Mouse (Mus musculus): Measurements from ENCODE around the gene Zscan25. TPM values are rescaled to one million over a fixed set of nuclear protein-coding genes. Genes with fewer than 3 reads are reported as not detected.
"Not testable (repeated sequence)": the region's sequence is repeated elsewhere in the genome, so short reads cannot be mapped to it uniquely, and the experiment has no call there.

The Zscan25 gene
- 0.51 and 0.64 TPM in 2 replicates for polyA plus RNA-seq (2015; fragmentation: Nextera tagmentation; extraction: Ambion mirVana)

DNA sequence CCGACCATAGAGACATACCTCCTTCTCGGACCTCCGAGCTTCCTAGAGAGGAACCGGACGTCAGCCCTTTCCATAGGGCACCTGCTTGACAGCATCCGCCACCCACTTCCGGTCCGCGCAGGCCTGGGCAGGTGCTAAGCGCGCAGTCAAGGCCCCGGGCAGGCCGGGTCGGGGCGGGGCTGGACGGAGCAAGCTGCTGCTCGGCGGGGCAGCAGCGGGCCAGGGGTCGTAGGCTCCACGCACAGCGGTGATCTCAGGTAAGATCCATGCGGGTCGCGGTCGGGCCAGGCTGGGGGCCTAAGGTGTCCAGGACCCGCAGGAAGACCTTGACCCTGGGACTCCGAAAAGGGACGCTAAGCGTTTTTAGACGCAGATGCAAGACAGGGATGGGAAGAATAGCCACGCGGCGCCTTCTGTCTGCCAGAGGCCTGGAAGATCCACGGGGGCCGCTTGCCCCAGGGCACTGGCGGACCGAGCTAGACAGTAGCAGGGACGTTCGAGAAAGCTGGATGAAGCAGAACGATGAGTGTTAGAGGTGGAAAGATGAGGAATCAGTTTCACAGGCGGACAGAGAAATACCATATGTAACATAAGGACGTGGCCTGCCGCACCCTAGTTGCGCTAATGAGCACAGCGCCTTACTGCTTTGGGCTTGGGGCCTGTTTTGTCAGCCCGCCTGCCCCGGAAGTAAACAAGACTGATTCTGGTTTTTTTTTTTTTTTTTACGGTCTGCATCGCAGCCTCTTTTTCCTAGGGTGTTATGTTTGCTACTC is at the start of gene Zscan25:
Gene Zscan25 (plus strand): TSS at position 130 of the 773 bp plus-strand sequence.
- ATAC-seq (replicated peaks; ENCODE audit: extremely low read depth, insufficient read depth, low FRiP score) = peak; percentile 99
- Histone ChIP-seq H3K27me3 (ENCODE audit: control insufficient read depth, insufficient read depth, low read length) (no peaks in the 10 kb centered on the region), H3K36me3 (ENCODE audit: control insufficient read depth, insufficient read depth) (peaks cover 25% of the 10 kb centered on the region), H3K27ac (ENCODE audit: low read length) (peak within 1 kb of the TSS; percentile 93), H3K4me2 (ENCODE audit: low read depth, low read length) (peak within 1 kb of the TSS; percentile 94), H3K4me3 (ENCODE audit: low read length) (peak within 1 kb of the TSS; percentile 97), H3K9ac (ENCODE audit: low read length) (peak within 1 kb of the TSS; percentile 97), H3K9me3 (replicated peaks; ENCODE audit: control insufficient read depth, low read length) (no peaks in the 10 kb centered on the region), H3K4me1 (ENCODE audit: control insufficient read depth, insufficient read depth, low read length) (peaks cover 9% of the 10 kb centered on the region; the same call in 1 of the 2 replicates)
- under 1% methylated on average over 50 of the region's 50 CpGs for WGBS

DNA sequence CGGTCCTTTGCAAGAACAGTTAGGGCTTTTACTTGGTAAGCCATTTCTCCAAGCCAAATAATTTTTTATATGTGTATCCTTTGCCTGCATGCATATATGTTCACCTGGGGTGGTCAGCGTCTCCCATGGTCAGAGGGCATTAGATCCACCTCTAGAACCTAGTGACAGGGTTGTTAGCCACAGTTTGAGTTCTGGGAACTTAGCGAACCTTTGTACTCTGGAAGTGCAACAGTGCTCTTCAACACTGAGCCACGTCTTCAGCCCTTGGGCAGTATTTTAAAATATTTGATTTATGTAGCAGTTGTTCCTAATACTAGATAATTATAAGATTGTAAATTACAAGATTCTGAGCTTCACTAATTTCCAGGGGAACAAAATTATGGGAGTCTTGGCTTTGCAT is 49.7 kb upstream of the Zscan25 start:
- Histone ChIP-seq H3K9ac (ENCODE audit: low read length) (peak overlapping the region; percentile 100), H3K27me3 (ENCODE audit: control insufficient read depth, insufficient read depth, low read length) (no peaks in the 10 kb centered on the region), H3K4me1 (ENCODE audit: control insufficient read depth, insufficient read depth, low read length) (peaks cover 14% of the 10 kb centered on the region), H3K4me2 (ENCODE audit: low read depth, low read length) (peak overlapping the region; percentile 88), H3K36me3 (ENCODE audit: control insufficient read depth, insufficient read depth) (peaks cover 24% of the 10 kb centered on the region), H3K9me3 (replicated peaks; ENCODE audit: control insufficient read depth, low read length) (no peaks in the 10 kb centered on the region), H3K4me3 (ENCODE audit: low read length) (peak overlapping the region; percentile 100), H3K27ac (ENCODE audit: low read length) (peak overlapping the region; percentile 98)
- no peak for ATAC-seq (replicated peaks; ENCODE audit: extremely low read depth, insufficient read depth, low FRiP score)
- WGBS = 90% methylated on average over 4 of the region's 4 CpGs

DNA sequence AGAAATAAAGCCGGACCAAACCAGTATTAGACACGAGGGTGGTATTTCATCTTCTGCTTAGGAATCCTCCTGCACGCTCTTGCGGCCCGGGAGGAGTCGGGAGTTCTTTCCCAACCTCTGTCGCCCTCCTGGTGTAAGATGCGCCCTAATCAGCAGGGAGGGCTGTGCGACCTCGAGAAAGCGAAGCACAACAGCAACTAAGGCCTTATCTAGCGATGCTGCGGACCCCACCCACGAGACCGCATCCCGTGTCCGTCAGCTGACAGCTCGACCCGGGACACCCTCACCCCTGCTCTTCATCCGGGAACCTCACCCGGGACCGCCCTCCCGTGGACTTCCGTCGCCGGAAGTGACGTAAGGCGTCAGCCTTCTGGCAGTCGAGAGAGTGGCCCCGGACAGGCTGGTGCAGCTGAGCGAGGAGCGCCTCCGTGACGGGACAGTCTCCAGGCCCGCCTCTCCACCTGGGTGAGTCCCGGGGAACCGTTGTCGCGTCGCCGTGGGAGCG is 48.9 kb upstream of the Zscan25 start, which contains the start of gene Zfp655:
Gene Zfp655 (plus strand): TSS at position 349 of the 505 bp plus-strand sequence.
- Histone ChIP-seq H3K4me1 (ENCODE audit: control insufficient read depth, insufficient read depth, low read length) (peaks cover 14% of the 10 kb centered on the region), H3K4me3 (ENCODE audit: low read length) (peak within 1 kb of the TSS; percentile 100), H3K4me2 (ENCODE audit: low read depth, low read length) (peak within 1 kb of the TSS; percentile 88), H3K9ac (ENCODE audit: low read length) (peak within 1 kb of the TSS; percentile 100), H3K27ac (ENCODE audit: low read length) (peak within 1 kb of the TSS; percentile 98), H3K9me3 (replicated peaks; ENCODE audit: control insufficient read depth, low read length) (no peaks in the 10 kb centered on the region), H3K27me3 (ENCODE audit: control insufficient read depth, insufficient read depth, low read length) (no peaks in the 10 kb centered on the region), H3K36me3 (ENCODE audit: control insufficient read depth, insufficient read depth) (peaks cover 28% of the 10 kb centered on the region)
- ATAC-seq (replicated peaks; ENCODE audit: extremely low read depth, insufficient read depth, low FRiP score) = peak; percentile 98
- under 1% methylated on average over 41 of the region's 42 CpGs for WGBS

DNA sequence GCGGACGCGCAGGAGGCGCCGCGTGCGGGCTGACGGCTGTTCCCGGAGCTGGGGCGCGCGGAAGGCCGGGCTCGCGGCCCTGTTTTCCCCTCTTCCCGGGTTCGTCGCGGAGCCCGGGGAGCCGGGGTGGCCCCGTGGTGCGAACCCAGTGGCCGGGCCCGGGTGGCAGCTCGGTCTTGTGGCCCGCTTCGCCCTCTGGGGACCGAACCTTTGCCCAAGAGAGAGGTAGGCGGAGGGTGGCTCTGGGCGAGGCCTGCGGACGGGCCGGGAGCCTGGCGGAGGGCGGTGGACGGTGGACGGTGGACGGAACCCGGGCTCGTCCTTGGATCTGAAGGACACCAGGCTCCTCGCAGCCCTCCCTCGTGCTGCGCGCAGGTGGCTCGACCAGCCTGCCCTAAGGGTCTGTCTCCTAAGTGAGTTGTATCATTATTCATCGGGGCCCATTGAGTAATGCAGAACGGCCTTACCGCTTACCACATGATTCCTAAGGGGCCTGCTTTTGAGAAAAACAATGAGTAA is 48.3 kb upstream of the Zscan25 start:
- Histone ChIP-seq H3K27me3 (ENCODE audit: control insufficient read depth, insufficient read depth, low read length) (no peaks in the 10 kb centered on the region), H3K4me2 (ENCODE audit: low read depth, low read length) (peak overlapping the region; percentile 84), H3K9me3 (replicated peaks; ENCODE audit: control insufficient read depth, low read length) (no peaks in the 10 kb centered on the region), H3K27ac (ENCODE audit: low read length) (peak overlapping the region; percentile 98), H3K4me3 (ENCODE audit: low read length) (peak overlapping the region; percentile 100), H3K4me1 (ENCODE audit: control insufficient read depth, insufficient read depth, low read length) (peaks cover 14% of the 10 kb centered on the region), H3K9ac (ENCODE audit: low read length) (peak overlapping the region; percentile 100), H3K36me3 (ENCODE audit: control insufficient read depth, insufficient read depth) (peaks cover 29% of the 10 kb centered on the region)
- peak; percentile 35 for ATAC-seq (replicated peaks; ENCODE audit: extremely low read depth, insufficient read depth, low FRiP score)
- 0% methylated on average over 42 of the region's 49 CpGs for WGBS

DNA sequence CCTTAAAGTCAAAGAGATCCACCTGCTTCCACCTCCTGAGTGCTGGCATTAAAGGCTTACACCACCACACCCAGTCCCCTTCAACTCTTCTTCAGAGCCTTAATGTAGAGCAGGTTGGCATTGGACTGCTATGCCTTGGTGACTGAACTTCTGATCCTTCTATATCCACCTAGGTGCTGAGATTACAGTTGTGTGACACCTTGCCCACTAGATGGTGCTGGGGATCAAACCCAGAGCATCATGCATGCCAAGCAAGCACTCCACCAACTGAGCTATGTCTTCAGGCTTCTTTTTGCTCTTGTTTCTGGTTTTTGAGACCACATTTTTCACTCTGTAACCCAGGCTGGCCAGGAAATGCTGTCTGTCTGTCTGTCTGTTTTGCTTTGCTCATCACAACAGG is 45.7 kb upstream of the Zscan25 start:
- no peaks in the 10 kb centered on the region for H3K9me3 ChIP-seq (replicated peaks; ENCODE audit: control insufficient read depth, low read length)
- no peak overlapping the region for H3K4me3 ChIP-seq (ENCODE audit: low read length)
- no peaks in the 10 kb centered on the region for H3K27me3 ChIP-seq (ENCODE audit: control insufficient read depth, insufficient read depth, low read length)
- no peak overlapping the region for H3K9ac ChIP-seq (ENCODE audit: low read length)
- peaks cover 48% of the 10 kb centered on the region for H3K36me3 ChIP-seq (ENCODE audit: control insufficient read depth, insufficient read depth)
- H3K4me1 ChIP-seq (ENCODE audit: control insufficient read depth, insufficient read depth, low read length) = peaks cover 19% of the 10 kb centered on the region
- ATAC-seq (replicated peaks; ENCODE audit: extremely low read depth, insufficient read depth, low FRiP score) = no peak
- no peak overlapping the region for H3K27ac ChIP-seq (ENCODE audit: low read length)
- no peak overlapping the region for H3K4me2 ChIP-seq (ENCODE audit: low read depth, low read length)

DNA sequence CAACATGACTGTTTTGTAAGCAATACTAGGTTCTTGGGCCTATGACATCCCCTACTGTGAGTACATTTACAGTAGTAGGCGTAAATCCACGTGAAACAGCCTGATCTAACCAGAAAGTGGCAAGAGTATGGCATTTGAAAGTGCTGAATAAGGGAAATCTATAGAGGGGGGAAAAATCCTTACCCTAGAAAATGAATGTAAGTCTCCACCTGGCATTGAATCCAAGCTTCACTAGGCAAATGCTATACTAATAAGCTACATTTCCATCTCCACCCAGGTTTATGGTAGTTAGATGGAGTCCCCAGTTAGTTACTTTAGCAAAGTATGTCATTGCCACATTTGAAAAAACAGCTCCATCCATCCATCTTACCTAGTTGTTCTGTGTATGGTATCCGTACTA is 30.8 kb upstream of the Zscan25 start:
- H3K27me3 ChIP-seq (ENCODE audit: control insufficient read depth, insufficient read depth, low read length) = no peaks in the 10 kb centered on the region
- 92% methylated on average over 3 of the region's 3 CpGs for WGBS
- no peak overlapping the region for H3K4me3 ChIP-seq (ENCODE audit: low read length)
- H3K36me3 ChIP-seq (ENCODE audit: control insufficient read depth, insufficient read depth) = peaks cover 48% of the 10 kb centered on the region
- H3K4me1 ChIP-seq (ENCODE audit: control insufficient read depth, insufficient read depth, low read length) = no peaks in the 10 kb centered on the region
- no peaks in the 10 kb centered on the region for H3K9me3 ChIP-seq (replicated peaks; ENCODE audit: control insufficient read depth, low read length)
- no peak overlapping the region for H3K27ac ChIP-seq (ENCODE audit: low read length)
- no peak for ATAC-seq (replicated peaks; ENCODE audit: extremely low read depth, insufficient read depth, low FRiP score)
- no peak overlapping the region for H3K4me2 ChIP-seq (ENCODE audit: low read depth, low read length)
- H3K9ac ChIP-seq (ENCODE audit: low read length) = no peak overlapping the region

DNA sequence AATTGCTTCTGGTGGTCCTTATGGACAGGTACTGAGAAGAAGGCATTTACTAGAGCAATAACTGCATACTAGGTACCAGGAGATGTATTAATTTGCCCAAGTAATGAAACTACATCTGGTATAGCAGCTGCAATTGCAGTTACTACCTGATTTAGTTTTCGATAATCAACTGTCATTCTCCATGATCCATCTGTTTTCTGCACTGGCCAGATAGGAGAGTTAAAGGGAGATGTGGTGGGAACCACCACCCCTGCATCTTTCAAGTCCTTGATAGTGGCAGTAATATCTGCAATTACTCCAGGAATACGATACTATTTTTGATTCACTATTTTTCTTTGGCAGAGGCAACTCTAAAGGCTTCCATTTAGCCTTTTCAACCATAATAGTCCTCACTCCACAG is 6.7 kb upstream of the Zscan25 start:
- not testable (repeated sequence) for H3K27me3 ChIP-seq (ENCODE audit: control insufficient read depth, insufficient read depth, low read length); H3K4me1 ChIP-seq (ENCODE audit: control insufficient read depth, insufficient read depth, low read length); ATAC-seq (replicated peaks; ENCODE audit: extremely low read depth, insufficient read depth, low FRiP score); H3K4me2 ChIP-seq (ENCODE audit: low read depth, low read length); H3K4me3 ChIP-seq (ENCODE audit: low read length); H3K9me3 ChIP-seq (replicated peaks; ENCODE audit: control insufficient read depth, low read length); H3K27ac ChIP-seq (ENCODE audit: low read length); H3K36me3 ChIP-seq (ENCODE audit: control insufficient read depth, insufficient read depth); H3K9ac ChIP-seq (ENCODE audit: low read length)
- 72% methylated on average over 2 of the region's 2 CpGs for WGBS

DNA sequence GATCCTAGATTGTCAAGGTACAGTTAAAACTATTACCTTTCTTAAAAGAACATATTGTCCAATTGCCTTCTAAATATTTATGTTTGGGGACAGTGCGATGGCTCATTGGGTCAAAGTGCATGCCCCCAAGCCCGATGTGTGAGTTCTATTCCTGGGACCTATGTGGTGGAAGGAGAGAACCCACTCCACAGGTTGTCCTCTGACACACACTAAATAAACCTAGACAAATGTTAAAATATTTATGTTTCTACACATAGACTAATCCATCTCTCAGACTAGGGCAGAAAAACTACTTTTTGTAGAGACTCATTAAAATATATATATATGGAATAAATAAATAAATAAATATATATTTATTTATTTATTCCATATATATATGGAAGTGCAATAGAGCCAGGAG is 352 bp upstream of the Zscan25 start:
- no peaks in the 10 kb centered on the region for H3K27me3 ChIP-seq (ENCODE audit: control insufficient read depth, insufficient read depth, low read length)
- no peak overlapping the region; the same call in 1 of the 2 replicates for H3K4me2 ChIP-seq (ENCODE audit: low read depth, low read length)
- H3K4me3 ChIP-seq (ENCODE audit: low read length) = peak overlapping the region; percentile 97
- H3K9ac ChIP-seq (ENCODE audit: low read length) = no peak overlapping the region
- no peaks in the 10 kb centered on the region for H3K9me3 ChIP-seq (replicated peaks; ENCODE audit: control insufficient read depth, low read length)
- WGBS = 91% methylated on average over 2 of the region's 2 CpGs
- H3K4me1 ChIP-seq (ENCODE audit: control insufficient read depth, insufficient read depth, low read length) = peaks cover 9% of the 10 kb centered on the region; the same call in 1 of the 2 replicates
- H3K27ac ChIP-seq (ENCODE audit: low read length) = no peak overlapping the region
- peaks cover 20% of the 10 kb centered on the region for H3K36me3 ChIP-seq (ENCODE audit: control insufficient read depth, insufficient read depth)
- ATAC-seq (replicated peaks; ENCODE audit: extremely low read depth, insufficient read depth, low FRiP score) = no peak

DNA sequence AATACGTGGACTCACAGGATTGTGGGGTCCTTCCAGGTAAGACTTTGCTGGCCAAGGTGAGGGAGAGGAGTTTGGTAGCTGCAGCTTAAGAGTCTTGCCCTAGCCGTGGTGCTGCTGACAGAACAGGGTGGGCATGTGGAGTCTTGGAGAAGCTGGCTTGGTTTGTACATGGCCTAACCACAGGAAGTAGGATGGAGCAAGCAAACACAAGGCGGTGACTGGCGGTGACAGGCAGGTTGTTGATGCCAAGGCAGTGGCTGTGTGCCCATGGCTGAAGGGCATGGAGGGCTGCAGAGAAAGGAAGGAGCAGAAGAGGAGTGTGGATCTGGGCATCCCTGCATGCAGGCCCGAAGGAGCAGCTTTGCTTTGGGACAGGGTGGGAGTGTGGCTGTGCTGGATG is 8.1 kb downstream of the Zscan25 start:
- Histone ChIP-seq H3K27ac (ENCODE audit: low read length) (no peak overlapping the region), H3K4me1 (ENCODE audit: control insufficient read depth, insufficient read depth, low read length) (no peaks in the 10 kb centered on the region), H3K4me3 (ENCODE audit: low read length) (no peak overlapping the region), H3K9ac (ENCODE audit: low read length) (no peak overlapping the region), H3K9me3 (replicated peaks; ENCODE audit: control insufficient read depth, low read length) (no peaks in the 10 kb centered on the region), H3K4me2 (ENCODE audit: low read depth, low read length) (no peak overlapping the region), H3K27me3 (ENCODE audit: control insufficient read depth, insufficient read depth, low read length) (no peaks in the 10 kb centered on the region), H3K36me3 (ENCODE audit: control insufficient read depth, insufficient read depth) (peaks cover 79% of the 10 kb centered on the region)
- 93% methylated on average over 5 of the region's 5 CpGs for WGBS
- no peak for ATAC-seq (replicated peaks; ENCODE audit: extremely low read depth, insufficient read depth, low FRiP score)

Measured in heart, embryonic 16.5 days (tissue).